In genomic region chr6:117032042-117032746, GRCm38 (mm10) we compare ENCODE assay signal across 14 mouse cellular contexts.
A peak's percentile ranks its signal among the peaks of the same experiment; 100 is the strongest.
DNase-seq lines count a peak whose midpoint lies in the region; ATAC-seq and TF ChIP-seq lines count a peak whose summit lies in the region.
"Had no signal": no experiment of that assay in that cellular context is flagged by ENCODE, and none has a peak within 500 bp of the region (broad histone marks: within the 10 kb centered on the region; RNA-seq: fewer than 3 reads in every experiment).

No protein-coding gene starts in this region.

- no peak overlapping the region for H3K27ac ChIP-seq in kidney, adult 2 months (ENCODE audit: insufficient read depth, low read depth, low read length)
- H3K27ac ChIP-seq in midbrain, embryonic 10.5 days (replicated peaks) = peak overlapping the region; percentile 61; the same call in 1 of the 2 replicates
- no peak overlapping the region for H3K27ac ChIP-seq in midbrain, embryonic 16.5 days (ENCODE audit: low read length)
- H3K27ac ChIP-seq: hindbrain, embryonic 13.5 days had no signal

- DNase-seq in embryo, embryonic 9.5 days (ENCODE audit: extremely low spot score) = peak; percentile 9
- no peak for DNase-seq in embryo, embryonic 10 days (ENCODE audit: low spot score)
- peak; percentile 2 for DNase-seq in kidney, adult 2 months
- DNase-seq in kidney, adult 9 months = no peak
- no peak for DNase-seq in midbrain, embryonic 10.5 days (ENCODE audit: low spot score)
- DNase-seq in skeletal muscle tissue, adult 2 months (ENCODE audit: low read depth, low spot score) = peak; percentile 19
- no peak for DNase-seq in frontal cortex, adult 2 months (ENCODE audit: extremely low spot score in 1 of 2, low spot score in 1 of 2)
- DNase-seq: adrenal gland, postnatal 10 days; cerebellum, adult 9-10 months; thymus, postnatal 4 days had no signal

- no peak overlapping the region for H3K4me3 ChIP-seq in kidney, adult 2 months (ENCODE audit: insufficient read depth, low read depth, low read length)
- no peak overlapping the region for H3K4me3 ChIP-seq in midbrain, embryonic 10.5 days
- no peak overlapping the region for H3K4me3 ChIP-seq in midbrain, embryonic 16.5 days (ENCODE audit: low read depth, low read length)
- H3K4me3 ChIP-seq: erythroblast, embryonic 14.5 days; hindbrain, embryonic 13.5 days had no signal

- TF ChIP-seq POLR2A in kidney, adult 2 months (IDR thresholded peaks at IDR 0.05; ENCODE audit: low read depth, low read length) = no peak

- no peak for ATAC-seq in midbrain, embryonic 16.5 days
- ATAC-seq: Patski had no signal

- WGBS in kidney, adult 2 months = 70% methylated on average over 8 of the region's 8 CpGs
- WGBS in midbrain, embryonic 10.5 days = 76% methylated on average over 8 of the region's 8 CpGs
- WGBS in midbrain, embryonic 16.5 days = 75% methylated on average over 8 of the region's 8 CpGs

- H3K27me3 ChIP-seq in kidney, adult 2 months (replicated peaks; ENCODE audit: control insufficient read depth, insufficient read depth, low read length) = no peaks in the 10 kb centered on the region
- H3K27me3 ChIP-seq in midbrain, embryonic 10.5 days (ENCODE audit: low read depth, poor library complexity, severe bottlenecking) = no peaks in the 10 kb centered on the region
- H3K27me3 ChIP-seq in midbrain, embryonic 16.5 days (ENCODE audit: control insufficient read depth, insufficient read depth, low read depth, low read length) = no peaks in the 10 kb centered on the region
- H3K27me3 ChIP-seq: hindbrain, embryonic 13.5 days; Patski had no signal

- H3K4me2 ChIP-seq in midbrain, embryonic 16.5 days (ENCODE audit: low read length) = no peak overlapping the region
- H3K4me2 ChIP-seq: hindbrain, embryonic 13.5 days had no signal

- no peaks in the 10 kb centered on the region for H3K36me3 ChIP-seq in kidney, adult 2 months (ENCODE audit: control insufficient read depth, insufficient read depth, low read length)
- no peaks in the 10 kb centered on the region for H3K36me3 ChIP-seq in midbrain, embryonic 10.5 days
- H3K36me3 ChIP-seq in midbrain, embryonic 16.5 days (ENCODE audit: control insufficient read depth, insufficient read depth, low read length) = no peaks in the 10 kb centered on the region
- H3K36me3 ChIP-seq: hindbrain, embryonic 13.5 days had no signal

- TF ChIP-seq CTCF in kidney, adult 2 months (conservative IDR thresholded peaks at IDR 0.05; ENCODE audit: insufficient read depth, insufficient read length, low read depth, low read length) = no peak

- no peaks in the 10 kb centered on the region for H3K4me1 ChIP-seq in kidney, adult 2 months (ENCODE audit: control insufficient read depth, insufficient read depth, low read length)
- peaks cover 11% of the 10 kb centered on the region; the same call in 1 of the 2 replicates for H3K4me1 ChIP-seq in midbrain, embryonic 10.5 days
- no peaks in the 10 kb centered on the region for H3K4me1 ChIP-seq in midbrain, embryonic 16.5 days (ENCODE audit: control insufficient read depth, insufficient read depth, low read length)

- H3K9me3 ChIP-seq in midbrain, embryonic 10.5 days (replicated peaks) = no peaks in the 10 kb centered on the region
- H3K9me3 ChIP-seq in midbrain, embryonic 16.5 days (replicated peaks; ENCODE audit: control insufficient read depth, low read length, poor library complexity, severe bottlenecking) = no peaks in the 10 kb centered on the region
- H3K9me3 ChIP-seq: hindbrain, embryonic 13.5 days had no signal

- no peak overlapping the region for H3K9ac ChIP-seq in midbrain, embryonic 16.5 days (ENCODE audit: low read depth, low read length)
- H3K9ac ChIP-seq: hindbrain, embryonic 13.5 days had no signal

Comparison
In these comparisons a context has a peak if more than half of its experiments do, and no peak if none do; other contexts are left out.
1. DNase-seq: peak in embryo, embryonic 9.5 days (single experiment), kidney, adult 2 months (single experiment) and skeletal muscle tissue, adult 2 months (single experiment); none in embryo, embryonic 10 days (single experiment), kidney, adult 9 months (single experiment), midbrain, embryonic 10.5 days (single experiment) and frontal cortex, adult 2 months (0 of 2).